Mouse (Mus musculus) ES-E14 (cell line): ENCODE measurements around the gene Chaf1a.

Experiments
- CHD2 ChIP-seq: IDR thresholded peaks from 2 replicates; pipeline ENCODE4 v1.6.1; 2014; ENCODE audit warnings: mild to moderate bottlenecking, low read depth, low read length, inconsistent platforms
- HCFC1 ChIP-seq: IDR thresholded peaks from 2 replicates; pipeline ENCODE4 v1.6.1; 2012; ENCODE audit warnings: low read length, inconsistent platforms, borderline replicate concordance; ENCODE audit not compliant: insufficient read depth
- MAFK ChIP-seq: IDR thresholded peaks from 2 replicates; pipeline ENCODE4 v1.6.1; 2014; ENCODE audit warnings: mild to moderate bottlenecking, low read depth, low read length, inconsistent platforms; ENCODE audit not compliant: insufficient read depth
- ZC3H11A ChIP-seq: IDR thresholded peaks from 2 replicates; pipeline ENCODE4 v1.6.1; 2012; ENCODE audit warnings: low read depth, mild to moderate bottlenecking, inconsistent platforms, low read length, borderline replicate concordance
- ZNF384 ChIP-seq: IDR thresholded peaks from 2 replicates; pipeline ENCODE4 v1.6.1; 2012; ENCODE audit warnings: low read depth, low read length, inconsistent platforms

DNA sequence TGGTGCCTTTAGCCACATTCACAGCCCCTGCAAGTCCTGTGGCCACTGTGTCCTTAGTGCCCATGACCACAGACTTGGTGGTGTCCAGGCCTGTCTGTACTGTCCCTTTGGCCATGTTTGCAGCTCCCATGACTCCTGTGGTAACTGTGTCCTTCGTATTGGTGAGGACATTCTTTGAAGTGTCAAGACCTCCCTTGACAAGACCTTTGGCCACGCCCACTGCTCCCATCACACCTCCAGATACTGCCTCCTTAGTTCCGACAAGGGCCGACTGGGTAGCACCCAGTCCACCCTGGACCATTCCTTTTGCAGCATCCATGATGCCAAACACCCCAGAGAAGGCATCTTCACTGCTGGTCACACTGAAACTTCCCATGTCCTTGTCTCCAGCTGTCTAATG, 66.7 kb downstream of the Chaf1a start:
- TF ChIP-seq MAFK (no peak), CHD2 (no peak), HCFC1 (no peak), ZNF384 (no peak), ZC3H11A (no peak)
